Mouse (Mus musculus) brain, embryonic 14.5 days (tissue): ENCODE data around the gene Gm43064.

Source experiments
- CTCF ChIP-seq: fragments of 200-500 bp; IDR thresholded peaks from 2 replicates; pipeline ENCODE4 v1.5.1; 2012; ENCODE audit warnings: inconsistent platforms, mild to moderate bottlenecking, moderate library complexity, borderline replicate concordance; ENCODE audit not compliant: insufficient read depth, insufficient read length; ENCODE audit errors: extremely low read depth
- POLR2A ChIP-seq: fragments of 200-500 bp; IDR thresholded peaks from 2 replicates; pipeline ENCODE4 v1.6.1; 2012; ENCODE audit warnings: mild to moderate bottlenecking, inconsistent platforms, borderline replicate concordance; ENCODE audit not compliant: poor library complexity, insufficient read depth, insufficient read length, severe bottlenecking; ENCODE audit errors: extremely low read depth

GRCm38 (mm10) chr3:103805671-103806070, 3.7 kb upstream of the Gm43064 start:
- TF ChIP-seq CTCF: no peak
- no peak for TF ChIP-seq POLR2A
